Mouse (Mus musculus): Measurements from ENCODE around the gene Sacm1l. TPM values are rescaled to one million over a fixed set of nuclear protein-coding genes. Genes with fewer than 3 reads are reported as not detected.
A peak's percentile ranks its signal among the peaks of the same experiment; 100 is the strongest.

Sacm1l gene
- total RNA-seq, 2 experiments from 2014 or later, result 32.2 to 32.8 TPM

- no peak for ATAC-seq (replicated peaks; ENCODE audit: poor library complexity, severe bottlenecking)
Measured at GRCm38 (mm10) chr9:123508986-123509385, 20.6 kb upstream of the Sacm1l start.

GRCm38 (mm10) chr9:123509638-123510604 lies 19.6 kb upstream of the Sacm1l start:
- ATAC-seq (replicated peaks; ENCODE audit: poor library complexity, severe bottlenecking), result peak; percentile 58

DNA sequence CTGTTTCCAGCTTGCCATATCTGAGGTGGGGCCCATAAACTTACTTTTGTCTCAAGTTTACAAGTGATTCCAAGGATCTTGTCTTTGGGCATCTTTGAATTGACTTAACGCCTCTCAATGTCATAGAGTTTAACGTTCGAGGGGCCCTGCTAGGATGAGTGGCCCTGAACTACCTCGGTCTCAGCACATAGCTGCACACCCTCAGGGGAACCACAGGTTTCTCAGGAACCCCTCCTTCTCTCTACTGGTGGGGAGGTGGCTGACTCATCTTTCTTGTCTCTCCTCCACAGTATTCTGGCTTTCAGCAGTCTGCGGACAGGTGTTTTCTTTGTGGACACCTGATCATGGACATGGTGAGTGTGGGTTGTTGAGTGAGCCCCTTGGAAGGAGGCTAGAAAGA lies 18.6 kb upstream of the Sacm1l start:
- ATAC-seq (replicated peaks; ENCODE audit: poor library complexity, severe bottlenecking), result no peak

DNA sequence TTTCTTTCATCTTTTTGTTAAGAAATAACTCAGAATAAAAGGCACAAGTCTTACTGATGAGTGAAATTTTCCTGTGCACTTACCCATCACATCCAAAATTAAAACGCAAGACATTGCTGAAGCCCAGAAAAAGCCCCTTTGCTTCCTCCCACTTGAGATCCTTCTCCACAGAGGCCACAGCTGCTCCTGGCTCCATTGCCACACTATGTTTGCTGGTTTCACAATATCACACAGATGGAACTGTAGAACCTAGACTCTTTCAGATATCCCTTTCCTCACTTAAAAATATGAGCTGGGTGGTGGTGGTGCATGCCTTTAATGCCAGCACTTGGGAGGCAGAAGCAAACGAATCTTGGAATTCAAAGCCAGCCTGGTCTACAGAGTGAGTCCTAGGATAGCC lies 17.1 kb upstream of the Sacm1l start:
- ATAC-seq (replicated peaks; ENCODE audit: poor library complexity, severe bottlenecking), result no peak

DNA sequence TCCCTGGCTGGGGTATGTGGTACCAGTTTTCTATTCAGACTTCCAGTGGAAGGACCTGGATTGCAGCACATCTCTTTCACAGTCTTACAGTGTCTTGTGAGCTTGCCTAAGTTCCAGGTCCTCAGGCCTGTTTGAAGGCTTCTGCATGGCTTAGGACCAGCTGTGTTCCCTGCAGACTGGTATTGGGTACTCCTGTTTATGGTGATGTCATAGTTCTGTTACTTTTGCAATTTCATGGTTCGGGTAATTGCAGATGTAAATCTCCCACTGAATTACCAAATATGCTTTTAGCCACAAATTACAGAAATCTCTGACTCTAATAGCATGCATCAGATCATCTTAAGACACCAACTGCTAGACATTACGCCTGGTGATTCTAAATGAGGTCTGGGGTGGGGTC lies 14.5 kb upstream of the Sacm1l start:
- peak; percentile 66 for ATAC-seq (replicated peaks; ENCODE audit: poor library complexity, severe bottlenecking)

DNA sequence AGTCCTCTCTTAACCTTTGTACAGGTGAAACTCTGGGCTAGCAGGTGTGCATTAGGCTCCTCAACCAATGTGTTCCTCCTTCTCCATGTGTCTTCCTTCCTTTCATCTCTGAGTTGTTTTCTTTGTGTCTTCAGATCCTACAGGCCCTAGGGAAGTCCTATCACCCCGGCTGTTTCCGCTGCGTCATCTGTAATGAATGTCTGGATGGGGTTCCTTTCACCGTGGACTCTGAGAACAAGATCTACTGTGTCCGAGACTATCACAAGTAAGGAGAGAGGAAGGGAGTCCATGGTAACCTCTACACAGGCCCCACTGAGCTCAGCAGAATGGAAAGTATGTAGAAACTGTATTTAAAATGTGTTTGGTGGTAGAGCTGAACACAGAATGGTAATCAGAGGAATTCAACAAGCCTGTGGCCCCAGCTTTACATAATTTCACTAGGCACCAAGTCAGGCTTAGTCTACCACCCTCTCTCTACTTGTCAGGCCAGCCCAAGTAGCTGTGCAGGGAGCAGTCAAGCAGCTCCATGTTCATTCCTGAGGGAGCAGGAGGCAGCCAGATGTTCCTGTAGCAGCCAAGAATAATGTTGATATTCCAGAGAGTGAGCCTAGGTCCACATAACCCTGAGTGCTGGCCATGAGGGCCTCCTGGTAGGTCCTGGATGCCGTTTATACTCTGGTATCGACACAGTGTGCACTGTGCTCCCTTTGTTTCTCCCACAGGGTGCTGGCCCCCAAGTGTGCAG lies 12.7 kb upstream of the Sacm1l start:
- no peak for ATAC-seq (replicated peaks; ENCODE audit: poor library complexity, severe bottlenecking)

GRCm38 (mm10) chr9:123518969-123519894 lies 10.3 kb upstream of the Sacm1l start:
- ATAC-seq (replicated peaks; ENCODE audit: poor library complexity, severe bottlenecking), result peak; percentile 82

- ATAC-seq (replicated peaks; ENCODE audit: poor library complexity, severe bottlenecking), result no peak
Measured at GRCm38 (mm10) chr9:123520735-123521134, 8.8 kb upstream of the Sacm1l start.

DNA sequence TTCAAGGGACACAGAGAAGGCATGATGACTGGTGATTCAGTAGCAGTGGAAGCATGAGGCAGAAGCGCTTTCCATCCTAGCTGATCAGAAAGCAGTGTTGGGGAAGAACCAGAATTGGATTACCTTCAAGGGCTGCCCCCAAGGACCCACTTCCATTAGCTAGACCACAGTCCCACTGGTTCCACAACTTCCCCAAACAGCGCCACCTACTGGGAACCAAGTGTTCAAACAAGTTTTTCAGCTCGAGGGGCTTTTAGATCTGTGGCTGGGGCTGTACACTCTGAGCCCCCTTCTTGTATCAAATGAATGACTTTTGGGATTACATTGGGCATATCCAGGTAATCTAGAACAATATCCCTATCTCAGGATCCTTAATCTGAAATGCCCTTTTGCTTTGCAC lies 5.9 kb upstream of the Sacm1l start:
- ATAC-seq (replicated peaks; ENCODE audit: poor library complexity, severe bottlenecking), result peak; percentile 46

GRCm38 (mm10) chr9:123525095-123525494 lies 4.5 kb upstream of the Sacm1l start:
- no peak for ATAC-seq (replicated peaks; ENCODE audit: poor library complexity, severe bottlenecking)

GRCm38 (mm10) chr9:123526502-123526901 lies 3.1 kb upstream of the Sacm1l start:
- no peak for ATAC-seq (replicated peaks; ENCODE audit: poor library complexity, severe bottlenecking)

DNA sequence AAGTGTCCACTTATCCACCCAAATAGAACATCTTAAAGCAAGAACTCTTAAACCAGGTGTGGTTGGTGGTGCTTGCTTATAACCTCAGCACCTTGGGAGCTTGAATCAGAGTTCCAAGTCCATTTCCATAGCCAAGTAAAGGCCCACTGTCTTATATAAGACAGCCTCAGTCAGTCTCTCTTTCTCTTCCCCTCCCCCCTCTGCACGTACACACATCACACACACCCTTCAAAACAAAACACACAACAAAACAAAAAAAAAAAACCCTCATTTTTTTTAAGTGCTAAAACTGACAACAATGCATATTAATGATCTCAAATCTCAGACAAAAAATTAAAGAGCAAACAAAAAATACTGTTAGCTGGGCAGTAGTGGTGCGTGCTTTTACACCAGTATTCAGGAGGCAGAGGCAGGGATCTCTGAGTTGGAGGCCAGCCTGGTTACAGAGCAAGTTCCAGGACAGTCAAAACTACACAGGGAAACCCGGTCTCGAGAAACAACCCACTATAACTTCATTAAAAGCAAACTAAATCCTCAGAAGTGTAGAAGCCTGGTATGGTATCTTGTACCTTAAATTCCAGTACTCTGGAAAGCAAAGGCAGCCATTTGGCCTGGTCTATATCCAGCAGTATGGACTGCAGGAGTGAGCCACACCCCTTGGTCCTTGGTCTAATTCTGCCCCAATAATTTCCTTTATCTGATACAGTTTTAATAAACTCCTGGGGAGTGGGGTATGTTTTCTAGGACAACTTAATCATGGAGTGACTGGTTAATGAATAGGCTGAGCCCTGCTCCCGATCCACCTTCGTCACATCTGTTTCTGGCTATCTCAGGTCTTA lies 1.3 kb upstream of the Sacm1l start:
- ATAC-seq (replicated peaks; ENCODE audit: poor library complexity, severe bottlenecking), result no peak

GRCm38 (mm10) chr9:123528926-123529295 lies 648 bp upstream of the Sacm1l start:
- ATAC-seq (replicated peaks; ENCODE audit: poor library complexity, severe bottlenecking), result peak; percentile 46

GRCm38 (mm10) chr9:123530158-123530475 lies 558 bp downstream of the Sacm1l start:
- no peak for ATAC-seq (replicated peaks; ENCODE audit: poor library complexity, severe bottlenecking)

DNA sequence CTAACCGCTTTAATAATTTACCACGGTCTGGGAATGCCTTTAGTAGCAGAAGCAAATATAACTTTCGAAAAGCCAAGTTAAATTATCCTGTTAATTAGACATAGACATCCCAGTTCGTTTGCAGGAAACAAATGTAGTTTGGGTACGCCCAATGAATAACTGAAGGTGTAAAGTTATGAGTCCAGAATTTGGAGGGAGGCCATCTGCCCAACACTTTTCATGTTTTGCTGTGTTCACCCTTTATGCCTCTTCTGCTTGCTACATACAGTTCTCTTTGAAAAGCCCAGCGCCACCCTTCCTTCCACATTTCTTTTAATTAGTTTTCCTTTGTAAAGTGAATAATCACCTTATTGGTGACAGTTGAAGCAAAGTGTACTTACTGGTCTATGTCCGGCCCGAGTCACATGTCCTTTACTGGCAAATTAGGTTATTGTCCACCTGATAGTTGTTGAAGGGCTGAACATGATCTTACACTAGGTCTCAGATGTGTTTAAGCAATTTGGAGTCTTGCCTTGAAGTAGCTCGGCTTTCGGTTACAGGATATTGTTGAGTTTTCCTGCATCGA lies 1.1 kb downstream of the Sacm1l start:
- no peak for ATAC-seq (replicated peaks; ENCODE audit: poor library complexity, severe bottlenecking)

DNA sequence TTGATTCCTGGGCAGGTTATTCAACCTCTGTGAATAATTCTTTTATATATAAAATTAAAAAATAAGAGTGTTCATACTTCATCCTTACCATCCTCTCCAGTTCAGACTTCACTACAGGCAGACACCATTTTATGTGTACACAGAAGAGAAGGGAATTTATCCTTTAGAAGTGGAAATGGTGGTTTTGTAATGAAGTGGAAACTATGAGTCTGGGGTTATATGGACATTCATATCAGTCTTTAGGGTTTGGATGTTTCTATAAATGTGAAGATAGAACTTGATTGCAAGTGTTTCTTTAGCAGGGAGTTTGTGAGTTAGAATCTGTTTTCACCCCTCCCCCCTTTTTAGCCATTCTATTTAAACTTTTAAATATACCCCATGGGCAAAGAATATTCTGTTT lies 1.7 kb downstream of the Sacm1l start:
- ATAC-seq (replicated peaks; ENCODE audit: poor library complexity, severe bottlenecking), result no peak

DNA sequence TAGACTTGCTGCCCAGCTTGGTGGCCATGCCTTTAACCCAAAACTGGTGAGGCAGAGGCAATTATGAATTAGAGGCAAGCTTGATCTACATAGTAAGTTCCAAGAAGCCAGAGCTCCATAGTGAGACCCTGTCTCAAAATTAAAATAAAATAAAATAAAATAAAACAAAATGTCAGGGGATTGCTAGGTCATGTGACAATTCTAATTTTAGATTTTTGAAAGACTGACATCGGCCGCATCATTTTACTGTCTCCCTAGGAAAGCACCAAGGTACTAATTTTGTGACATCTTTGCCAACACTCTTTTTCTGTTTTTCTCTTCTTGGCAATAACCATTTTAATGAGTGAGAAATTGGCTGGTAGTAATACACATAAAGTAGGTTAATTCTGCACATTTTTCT lies 7.1 kb downstream of the Sacm1l start:
- no peak for ATAC-seq (replicated peaks; ENCODE audit: poor library complexity, severe bottlenecking)

DNA sequence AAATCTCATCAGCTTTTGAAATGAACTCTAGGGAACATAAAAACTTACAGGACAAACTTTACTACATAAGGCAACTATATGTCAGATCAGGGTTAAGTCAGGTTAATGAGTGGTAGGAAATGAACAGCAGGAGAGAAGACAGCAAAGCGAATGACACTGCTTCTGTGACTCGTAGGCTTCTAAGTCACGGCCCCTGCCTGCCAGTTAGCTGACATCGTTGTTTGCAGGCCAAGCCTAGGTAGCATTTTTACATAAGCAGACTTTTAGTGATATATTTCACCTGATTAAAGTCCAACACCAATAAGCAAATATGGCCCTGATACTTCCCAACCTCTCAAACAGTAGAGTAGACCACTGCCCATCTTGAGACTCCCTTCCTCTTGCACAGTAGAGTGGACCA lies 8.6 kb downstream of the Sacm1l start:
- ATAC-seq (replicated peaks; ENCODE audit: poor library complexity, severe bottlenecking), result no peak

GRCm38 (mm10) chr9:123539093-123539492 lies 9.5 kb downstream of the Sacm1l start:
- ATAC-seq (replicated peaks; ENCODE audit: poor library complexity, severe bottlenecking), result no peak
